Mouse (Mus musculus) liver, embryonic 14.5 days (tissue): ENCODE measurements at regions not wholly inside any gene's neighbourhood (a gene's known extent, or its start where the extent isn't known, plus 50 kb on each side); places are given as distances from the start of the nearest gene placed in this dataset.

ENCODE experiments used
- ATAC-seq: fragments of 200-750 bp; cut with Nextera tagmentation; 2 replicates; pipeline ENCODE4 v1.8.0; 2017; ENCODE audit warnings: moderate number of reproducible peaks, mild to moderate bottlenecking, moderate library complexity; ENCODE audit not compliant: insufficient read depth
- DNase-seq, 3 experiments: peaks; one replicate each; pipeline ENCODE4 v3.0.0-alpha.2; 2012 to 2013; ENCODE audit warnings: low read depth in 3 of 3, low spot score in 3 of 3
- H3K27ac ChIP-seq: fragments of 300-500 bp; sonication (generic); 2 replicates; pipeline ENCODE4 v1.5.1; 2014; ENCODE audit warnings: moderate library complexity, mild to moderate bottlenecking, control low read depth, inconsistent platforms
- H3K27me3 ChIP-seq: fragments of 300-500 bp; sonication (generic); 2 replicates; pipeline ENCODE4 v1.6.1; 2014; ENCODE audit warnings: mild to moderate bottlenecking, low read length, moderate library complexity; ENCODE audit not compliant: control insufficient read depth, insufficient read depth
- H3K36me3 ChIP-seq: fragments of 300-500 bp; sonication (generic); replicated peaks from 2 replicates; pipeline ENCODE4 v1.6.1; 2014; ENCODE audit warnings: low read depth; ENCODE audit not compliant: control insufficient read depth, insufficient read depth
- H3K4me1 ChIP-seq, 2 experiments: fragments of 200-500 bp in 1 of 2; fragments of 300-500 bp in 1 of 2; sonication (generic) in 1 of 2; replicated peaks; 2 replicates each; pipeline ENCODE4 v1.6.1; 2012 to 2014; ENCODE audit warnings: antibody characterized with exemption in 1 of 2, inconsistent platforms in 1 of 2, low read length in 1 of 2; ENCODE audit not compliant: control insufficient read depth in 2 of 2, insufficient read depth in 2 of 2
- H3K4me2 ChIP-seq: fragments of 300-500 bp; sonication (generic); 2 replicates; pipeline ENCODE4 v1.6.1; 2014; ENCODE audit warnings: low read depth, mild to moderate bottlenecking, control low read depth, moderate library complexity
- H3K4me3 ChIP-seq, 2 experiments: fragments of 200-500 bp in 1 of 2; fragments of 300-500 bp in 1 of 2; sonication (generic) in 1 of 2; 2 replicates each; pipeline ENCODE4 v1.5.1; 2012 to 2014; ENCODE audit warnings: low read depth in 2 of 2, low read length in 2 of 2, mild to moderate bottlenecking in 2 of 2, control low read depth in 1 of 2, inconsistent platforms in 1 of 2, moderate library complexity in 1 of 2; ENCODE audit not compliant: insufficient read depth in 1 of 2
- H3K9ac ChIP-seq: fragments of 300-500 bp; sonication (generic); replicated peaks from 2 replicates; pipeline ENCODE4 v1.6.1; 2014; ENCODE audit warnings: mild to moderate bottlenecking, control low read depth, moderate library complexity
- H3K9me3 ChIP-seq: fragments of 300-500 bp; sonication (generic); 2 replicates; pipeline ENCODE4 v1.6.1; 2016; ENCODE audit warnings: low read length, mixed read lengths; ENCODE audit not compliant: control insufficient read depth
- CTCF ChIP-seq: IDR thresholded peaks from 2 replicates; pipeline ENCODE4 v1.5.1; 2016; ENCODE audit warnings: antibody characterized with exemption, low read depth, control low read depth
- EP300 ChIP-seq: IDR thresholded peaks from 2 replicates; pipeline ENCODE4 v1.6.1; 2016; ENCODE audit warnings: antibody characterized with exemption, low read depth
- WGBS: fragments of 180-500 bp; shearing (Covaris S2); extraction: QIAGEN DNeasy Blood & Tissue Kit; methylation state at CpG from one replicate; pipeline ENCODE4 v1.1.7; 2014; ENCODE audit not compliant: insufficient replicate concordance; 5-methylcytosine and 5-hydroxymethylcytosine counted together

DNA sequence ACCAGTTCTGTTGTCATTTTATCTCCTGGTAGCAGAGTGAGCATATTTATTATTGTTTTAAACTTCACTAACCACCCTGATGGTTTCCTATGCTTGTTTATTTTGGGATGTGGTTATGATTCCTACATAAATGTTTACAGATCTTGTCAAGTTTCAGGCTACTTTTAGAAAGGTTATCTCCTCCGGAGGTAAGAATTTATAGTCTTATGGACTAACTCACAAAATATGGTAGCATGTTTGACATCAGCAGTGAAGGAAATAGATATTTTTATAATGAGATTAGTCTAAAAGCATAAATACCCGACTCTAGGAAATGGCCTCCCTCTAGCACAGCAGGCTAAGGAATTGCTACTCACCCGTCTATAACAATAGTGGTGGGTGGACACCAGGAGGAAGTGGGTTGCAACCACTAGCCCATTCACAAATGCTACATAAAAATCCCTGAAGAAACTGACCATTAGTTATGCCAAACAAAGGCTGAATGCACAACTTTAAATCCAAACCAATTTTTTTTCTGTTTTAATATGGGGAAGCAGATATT is 228.6 kb upstream of the Sema3d start:
- Histone ChIP-seq H3K27ac (no peak overlapping the region), H3K9ac (no peak overlapping the region), H3K4me1 (no peaks in the 10 kb centered on the region), H3K4me3 (no peak overlapping the region), H3K36me3 (no peaks in the 10 kb centered on the region), H3K9me3 (no peaks in the 10 kb centered on the region), H3K27me3 (no peaks in the 10 kb centered on the region), H3K4me2 (no peak overlapping the region)
- no peak for TF ChIP-seq CTCF
- no peak for TF ChIP-seq EP300
- WGBS = 24% methylated on average over 3 of the region's 3 CpGs
- ATAC-seq (no peak), DNase-seq (no peak)

GRCm38 (mm10) chr5:12191681-12192080 is 191.5 kb upstream of the Sema3d start:
- Histone ChIP-seq H3K9me3 (no peaks in the 10 kb centered on the region), H3K36me3 (no peaks in the 10 kb centered on the region), H3K27me3 (no peaks in the 10 kb centered on the region), H3K4me2 (no peak overlapping the region), H3K27ac (no peak overlapping the region), H3K9ac (no peak overlapping the region), H3K4me1 (no peaks in the 10 kb centered on the region), H3K4me3 (no peak overlapping the region)
- DNase-seq (no peak), ATAC-seq (no peak)
- 53% methylated on average over 1 of the region's 1 CpGs for WGBS
- no peak for TF ChIP-seq EP300
- no peak for TF ChIP-seq CTCF

GRCm38 (mm10) chr5:12207452-12207851 is 175.7 kb upstream of the Sema3d start:
- Histone ChIP-seq H3K27ac (no peak overlapping the region), H3K9me3 (no peaks in the 10 kb centered on the region), H3K4me1 (no peaks in the 10 kb centered on the region), H3K9ac (no peak overlapping the region), H3K4me2 (no peak overlapping the region), H3K4me3 (no peak overlapping the region), H3K36me3 (no peaks in the 10 kb centered on the region), H3K27me3 (no peaks in the 10 kb centered on the region)
- peak in 1 of 3 experiments; percentile 0 for DNase-seq
- WGBS = 42% methylated on average over 1 of the region's 1 CpGs
- no peak for ATAC-seq
- no peak for TF ChIP-seq CTCF
- no peak for TF ChIP-seq EP300

GRCm38 (mm10) chr5:12209631-12210030 is 173.6 kb upstream of the Sema3d start:
- Histone ChIP-seq H3K4me1 (no peaks in the 10 kb centered on the region), H3K4me2 (no peak overlapping the region), H3K36me3 (no peaks in the 10 kb centered on the region), H3K27me3 (no peaks in the 10 kb centered on the region), H3K9ac (no peak overlapping the region), H3K9me3 (no peaks in the 10 kb centered on the region), H3K27ac (no peak overlapping the region), H3K4me3 (no peak overlapping the region)
- 10% methylated on average over 1 of the region's 1 CpGs for WGBS
- no peak for TF ChIP-seq EP300
- TF ChIP-seq CTCF = no peak
- DNase-seq (no peak), ATAC-seq (no peak)

DNA sequence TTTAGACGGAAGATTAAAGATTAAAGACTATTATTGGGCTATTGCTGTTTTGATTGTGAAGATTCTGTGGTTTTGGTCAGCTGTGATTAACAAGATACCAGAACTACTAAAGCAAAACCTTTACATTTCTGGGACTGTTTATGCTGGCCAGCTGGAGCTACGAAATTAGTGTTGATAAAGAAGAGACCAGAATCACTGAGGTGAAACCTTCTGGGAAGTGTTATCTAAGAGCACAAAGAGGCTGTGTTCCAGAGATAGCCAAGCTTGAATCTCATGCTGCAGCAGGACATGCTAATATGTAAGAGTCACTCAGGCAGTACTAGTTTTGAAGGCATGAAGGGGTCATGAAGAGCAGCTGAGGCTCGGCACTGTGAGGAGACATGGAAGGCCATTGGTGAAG is 169.7 kb upstream of the Sema3d start:
- Histone ChIP-seq H3K27me3 (no peaks in the 10 kb centered on the region), H3K9ac (no peak overlapping the region), H3K36me3 (no peaks in the 10 kb centered on the region), H3K27ac (no peak overlapping the region), H3K4me2 (no peak overlapping the region), H3K4me3 (no peak overlapping the region), H3K9me3 (no peaks in the 10 kb centered on the region), H3K4me1 (no peaks in the 10 kb centered on the region)
- no peak for DNase-seq
- no peak for ATAC-seq
- no peak for TF ChIP-seq CTCF
- TF ChIP-seq EP300 = no peak
- 51% methylated on average over 3 of the region's 3 CpGs for WGBS
